Mouse (Mus musculus): ENCODE data around the gene Gorab. TPM values are rescaled to one million over a fixed set of nuclear protein-coding genes. Genes with fewer than 3 reads are reported as not detected.

Gene Gorab
- total and polyA plus RNA-seq, 3 experiments: 2.9 to 5.9 (median 5.8) TPM

DNA sequence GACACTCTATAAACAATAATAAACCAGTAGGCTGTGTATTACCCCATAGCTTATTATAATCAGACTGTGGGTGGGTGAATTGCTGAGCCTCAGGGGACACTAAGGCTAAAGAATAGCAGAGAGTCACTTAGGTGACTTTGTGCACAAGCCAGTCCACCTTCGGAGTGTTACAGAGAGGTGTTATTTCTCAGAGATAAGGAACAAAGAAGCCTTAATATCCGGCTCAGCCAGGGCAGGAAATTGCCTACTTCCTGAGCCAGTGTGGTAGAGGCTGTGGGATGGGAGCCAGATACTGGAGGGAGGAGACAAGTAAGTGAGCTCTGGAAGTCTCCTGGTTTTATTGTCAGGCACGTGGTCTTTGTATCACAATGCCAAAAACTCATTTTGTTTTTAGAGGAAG is 40.4 kb upstream of the Gorab start:
- Histone ChIP-seq H3K27ac (ENCODE audit: insufficient read depth, low read depth) (no peak overlapping the region), H3K27me3 (replicated peaks) (no peaks in the 10 kb centered on the region), H3K79me2 (replicated peaks; ENCODE audit: control insufficient read depth, extremely low read depth, insufficient read depth, poor library complexity, severe bottlenecking) (no peaks in the 10 kb centered on the region), H3K36me3 (replicated peaks in 1 of 2; ENCODE audit: control insufficient read depth in 1 of 2, insufficient read depth in 1 of 2, low read length in 1 of 2) (no peaks in the 10 kb centered on the region), H3K4me2 (ENCODE audit: insufficient read depth, low read depth, poor library complexity, severe bottlenecking) (no peak overlapping the region), H3K9ac (ENCODE audit: insufficient read depth, low read depth) (no peak overlapping the region), H3K9me3 (replicated peaks; ENCODE audit: low read length) (no peaks in the 10 kb centered on the region), H3K4me1 (ENCODE audit: control insufficient read depth in 1 of 2, insufficient read depth in 2 of 2) (no peaks in the 10 kb centered on the region), H3K4me3 (replicated peaks in 1 of 3; ENCODE audit: low read depth in 2 of 3, low read length in 2 of 3, poor library complexity in 1 of 3) (no peak overlapping the region)
- dilution Hi-C loops (cut with MboI; ENCODE audit: extremely low pct_ligation_motif_present, extremely low pct_unique_long_range_greater_than_20kb, low sequenced_read_pairs) (no loop called here), in situ Hi-C loops (cut with MboI; ENCODE audit: low pct_ligation_motif_present, low pct_unique_long_range_greater_than_20kb, low sequenced_read_pairs) (no loop called here)
- TF ChIP-seq GABPA (IDR thresholded peaks at IDR 0.05; ENCODE audit: insufficient replicate concordance, low read depth, low read length) (no peak), MAX (IDR thresholded peaks at IDR 0.05; ENCODE audit: low read length) (no peak), IRF4 (IDR thresholded peaks at IDR 0.05; ENCODE audit: low read depth, low read length) (no peak), NRF1 (IDR thresholded peaks at IDR 0.05; ENCODE audit: low read depth, low read length) (no peak), ZC3H11A (IDR thresholded peaks at IDR 0.05; ENCODE audit: low read depth, low read length) (no peak)
- DNase-seq (ENCODE audit: extremely low read depth): no peak

DNA sequence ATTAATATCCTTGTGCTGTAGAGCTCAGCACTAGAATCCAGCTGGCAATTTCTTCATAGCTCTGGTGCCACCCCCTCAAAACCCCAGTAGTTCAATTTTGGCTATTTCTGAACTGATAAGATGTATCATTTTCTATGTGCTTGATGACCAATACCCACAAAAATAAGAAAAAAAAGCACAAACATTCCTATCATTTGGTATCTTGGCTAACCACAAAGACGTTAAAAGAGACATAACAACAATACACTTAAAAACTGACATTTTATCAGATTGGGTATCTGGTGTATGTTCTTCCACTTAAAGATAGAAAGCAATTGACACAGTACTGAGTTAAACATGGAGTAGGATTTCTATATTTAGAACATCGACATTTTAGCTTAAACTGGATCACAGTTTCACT is 35.5 kb upstream of the Gorab start:
- Histone ChIP-seq H3K27ac (ENCODE audit: insufficient read depth, low read depth) (no peak overlapping the region), H3K4me2 (ENCODE audit: insufficient read depth, low read depth, poor library complexity, severe bottlenecking) (no peak overlapping the region), H3K36me3 (replicated peaks in 1 of 2; ENCODE audit: control insufficient read depth in 1 of 2, insufficient read depth in 1 of 2, low read length in 1 of 2) (no peaks in the 10 kb centered on the region), H3K4me1 (ENCODE audit: control insufficient read depth in 1 of 2, insufficient read depth in 2 of 2) (no peaks in the 10 kb centered on the region), H3K9ac (ENCODE audit: insufficient read depth, low read depth) (no peak overlapping the region), H3K27me3 (replicated peaks) (no peaks in the 10 kb centered on the region), H3K79me2 (replicated peaks; ENCODE audit: control insufficient read depth, extremely low read depth, insufficient read depth, poor library complexity, severe bottlenecking) (no peaks in the 10 kb centered on the region), H3K4me3 (replicated peaks in 1 of 3; ENCODE audit: low read depth in 2 of 3, low read length in 2 of 3, poor library complexity in 1 of 3) (no peak overlapping the region), H3K9me3 (replicated peaks; ENCODE audit: low read length) (no peaks in the 10 kb centered on the region)
- dilution Hi-C loops (cut with MboI; ENCODE audit: extremely low pct_ligation_motif_present, extremely low pct_unique_long_range_greater_than_20kb, low sequenced_read_pairs) (no loop called here), in situ Hi-C loops (cut with MboI; ENCODE audit: low pct_ligation_motif_present, low pct_unique_long_range_greater_than_20kb, low sequenced_read_pairs) (no loop called here)
- DNase-seq (ENCODE audit: extremely low read depth): no peak
- TF ChIP-seq MEF2A (IDR thresholded peaks at IDR 0.05; ENCODE audit: borderline replicate concordance, low read depth, low read length) (no peak), NRF1 (IDR thresholded peaks at IDR 0.05; ENCODE audit: low read depth, low read length) (no peak), ZC3H11A (IDR thresholded peaks at IDR 0.05; ENCODE audit: low read depth, low read length) (no peak), KAT2A (IDR thresholded peaks at IDR 0.05; ENCODE audit: insufficient replicate concordance, low read length) (no peak), EP300 (IDR thresholded peaks at IDR 0.05; ENCODE audit: low read length) (no peak), ZNF384 (IDR thresholded peaks at IDR 0.05; ENCODE audit: low read depth, low read length) (no peak), MXI1 (IDR thresholded peaks at IDR 0.05; ENCODE audit: low read depth, low read length) (no peak), BHLHE40 (IDR thresholded peaks at IDR 0.05; ENCODE audit: low read depth, low read length) (no peak), RCOR1 (conservative IDR thresholded peaks at IDR 0.05; ENCODE audit: low read depth, low read length) (no peak), CHD2 (IDR thresholded peaks at IDR 0.05; ENCODE audit: low read length) (no peak), MYC (IDR thresholded peaks at IDR 0.05; ENCODE audit: low read depth, low read length) (no peak), POLR2A (IDR thresholded peaks at IDR 0.05; ENCODE audit: low read depth, low read length) (no peak), TBP (conservative IDR thresholded peaks at IDR 0.05; ENCODE audit: low read depth, low read length) (no peak), GABPA (IDR thresholded peaks at IDR 0.05; ENCODE audit: insufficient replicate concordance, low read depth, low read length) (no peak), USF2 (conservative IDR thresholded peaks at IDR 0.05; ENCODE audit: low read depth, low read length) (no peak), POLR2AphosphoS2 (IDR thresholded peaks at IDR 0.05; ENCODE audit: low read depth, low read length) (no peak), JUND (conservative IDR thresholded peaks at IDR 0.05; ENCODE audit: low read depth, low read length) (no peak), JUN (IDR thresholded peaks at IDR 0.05; ENCODE audit: insufficient read depth, low read depth, low read length) (no peak)
